18 mouse cellular contexts compared by ENCODE assay signal in genomic region chr14:54382641-54383040, GRCm38 (mm10). TPM values are rescaled to one million over a fixed set of nuclear protein-coding genes. Genes with fewer than 3 reads are reported as not detected.
DNase-seq lines count a peak whose midpoint lies in the region; ATAC-seq and TF ChIP-seq lines count a peak whose summit lies in the region.
"Had no signal": no experiment of that assay in that cellular context is flagged by ENCODE, and none has a peak within 500 bp of the region (broad histone marks: within the 10 kb centered on the region; RNA-seq: fewer than 3 reads in every experiment).

No protein-coding gene starts in this region.

- TF ChIP-seq POLR2A in bone marrow macrophage, adult 2 months (IDR thresholded peaks at IDR 0.05; ENCODE audit: borderline replicate concordance, low read depth, low read length), result no peak

- H3K36me3 ChIP-seq in kidney, embryonic 14.5 days (ENCODE audit: control insufficient read depth, insufficient read depth, low read length), result no peaks in the 10 kb centered on the region
- H3K36me3 ChIP-seq in midbrain, embryonic 11.5 days (ENCODE audit: control insufficient read depth, insufficient read depth, low read length), result no peaks in the 10 kb centered on the region
- no peaks in the 10 kb centered on the region for H3K36me3 ChIP-seq in midbrain, postnatal 0 days (ENCODE audit: insufficient read depth, low read length)
- H3K36me3 ChIP-seq: embryonic facial prominence, embryonic 10.5 days; limb, embryonic 12.5 days; lung, embryonic 15.5 days had no signal

- no peak for DNase-seq in kidney, postnatal 14 days
- peak; percentile 64 for DNase-seq in midbrain, embryonic 11.5 days (ENCODE audit: low spot score, missing footprints)
- DNase-seq in midbrain, postnatal 0 days (ENCODE audit: low spot score), result no peak
- DNase-seq in retina, postnatal 1 day, result peak; percentile 30
- DNase-seq in lung, postnatal 25 days (ENCODE audit: low spot score), result no peak
- DNase-seq in right cerebral cortex, postnatal 36 days (ENCODE audit: low spot score in 2 of 2), result no peak
- DNase-seq: adrenal gland, postnatal 25 days; cerebellum, adult 8-10 months; right cerebral cortex, postnatal 25 days; thymus, postnatal 14 days had no signal

- H3K9me3 ChIP-seq in kidney, embryonic 14.5 days (ENCODE audit: control insufficient read depth, low read length), result no peaks in the 10 kb centered on the region
- H3K9me3 ChIP-seq in midbrain, embryonic 11.5 days (ENCODE audit: control insufficient read depth, low read length), result no peaks in the 10 kb centered on the region
- no peaks in the 10 kb centered on the region for H3K9me3 ChIP-seq in midbrain, postnatal 0 days (ENCODE audit: low read length)
- H3K9me3 ChIP-seq: embryonic facial prominence, embryonic 10.5 days; limb, embryonic 12.5 days; lung, embryonic 15.5 days had no signal

- WGBS in kidney, embryonic 14.5 days, result 54% methylated on average over 9 of the region's 9 CpGs
- WGBS in midbrain, embryonic 11.5 days, result 68% methylated on average over 9 of the region's 9 CpGs
- 62% methylated on average over 9 of the region's 9 CpGs for WGBS in midbrain, postnatal 0 days

- peaks cover 39% of the 10 kb centered on the region for H3K4me1 ChIP-seq in kidney, embryonic 14.5 days (ENCODE audit: control insufficient read depth, insufficient read depth, low read length)
- no peaks in the 10 kb centered on the region; the same call in 1 of the 2 replicates for H3K4me1 ChIP-seq in midbrain, embryonic 11.5 days (ENCODE audit: control insufficient read depth, insufficient read depth, low read length)
- no peaks in the 10 kb centered on the region for H3K4me1 ChIP-seq in midbrain, postnatal 0 days (ENCODE audit: insufficient read depth, low read length)
- H3K4me1 ChIP-seq in bone marrow macrophage, adult 2 months (ENCODE audit: control insufficient read depth, insufficient read depth, low read length), result peaks cover 18% of the 10 kb centered on the region

- no peak overlapping the region for H3K9ac ChIP-seq in kidney, embryonic 14.5 days (ENCODE audit: low read depth, low read length)
- no peak overlapping the region for H3K9ac ChIP-seq in midbrain, embryonic 11.5 days (ENCODE audit: low read length)
- no peak overlapping the region for H3K9ac ChIP-seq in midbrain, postnatal 0 days (replicated peaks; ENCODE audit: low read length, poor library complexity, severe bottlenecking)
- H3K9ac ChIP-seq: limb, embryonic 12.5 days; lung, embryonic 15.5 days had no signal

- TF ChIP-seq CTCF in midbrain, postnatal 0 days (IDR thresholded peaks at IDR 0.05), result no peak
- TF ChIP-seq CTCF in bone marrow macrophage, adult 2 months (IDR thresholded peaks at IDR 0.05; ENCODE audit: low read depth, low read length), result no peak

- no peak overlapping the region for H3K4me2 ChIP-seq in kidney, embryonic 14.5 days (replicated peaks; ENCODE audit: low read depth, low read length)
- no peak overlapping the region for H3K4me2 ChIP-seq in midbrain, embryonic 11.5 days
- no peak overlapping the region for H3K4me2 ChIP-seq in midbrain, postnatal 0 days (ENCODE audit: low read depth, low read length, poor library complexity, severe bottlenecking)
- H3K4me2 ChIP-seq: heart, embryonic 11.5 days; limb, embryonic 12.5 days; lung, embryonic 15.5 days had no signal

- no peak for ATAC-seq in kidney, embryonic 14.5 days (ENCODE audit: low FRiP score, low TSS enrichment)
- ATAC-seq in midbrain, embryonic 11.5 days (ENCODE audit: low FRiP score), result no peak
- no peak for ATAC-seq in midbrain, postnatal 0 days (ENCODE audit: low FRiP score)

- no peak overlapping the region for H3K4me3 ChIP-seq in kidney, embryonic 14.5 days (ENCODE audit: low read length)
- H3K4me3 ChIP-seq in midbrain, embryonic 11.5 days (ENCODE audit: low read depth, low read length), result no peak overlapping the region
- H3K4me3 ChIP-seq in midbrain, postnatal 0 days (ENCODE audit: low read depth, low read length), result no peak overlapping the region
- H3K4me3 ChIP-seq in bone marrow macrophage, adult 2 months (ENCODE audit: insufficient read depth, low read length), result no peak overlapping the region
- H3K4me3 ChIP-seq: embryonic facial prominence, embryonic 10.5 days; limb, embryonic 12.5 days; lung, embryonic 15.5 days; myocyte had no signal

- H3K27ac ChIP-seq in kidney, embryonic 14.5 days (ENCODE audit: low read depth, low read length), result 0 out of 2 replicates have a peak overlapping the region, but pooled peaks have one; percentile 4
- H3K27ac ChIP-seq in midbrain, embryonic 11.5 days (ENCODE audit: low read depth, low read length), result no peak overlapping the region
- H3K27ac ChIP-seq in midbrain, postnatal 0 days (ENCODE audit: low read depth, low read length), result no peak overlapping the region
- peak overlapping the region; percentile 44; the same call in 1 of the 2 replicates for H3K27ac ChIP-seq in bone marrow macrophage, adult 2 months (ENCODE audit: insufficient read depth, low read depth, low read length)
- H3K27ac ChIP-seq: limb, embryonic 12.5 days; lung, embryonic 15.5 days had no signal

- no peaks in the 10 kb centered on the region for H3K27me3 ChIP-seq in kidney, embryonic 14.5 days (ENCODE audit: control insufficient read depth, insufficient read depth, low read length)
- no peaks in the 10 kb centered on the region for H3K27me3 ChIP-seq in midbrain, embryonic 11.5 days (ENCODE audit: control insufficient read depth, insufficient read depth, low read length)
- H3K27me3 ChIP-seq in midbrain, postnatal 0 days (ENCODE audit: insufficient read depth, low read length), result no peaks in the 10 kb centered on the region
- H3K27me3 ChIP-seq: limb, embryonic 12.5 days; lung, embryonic 15.5 days had no signal

RNA-seq across cellular contexts. Expression of gene Oxa1l, which starts 22.0 kb away (rescaled TPM):
- 63.1 and 69.7 TPM in 2 replicates for polyA plus RNA-seq in kidney, embryonic 14.5 days (2014; fragmentation: Nextera tagmentation; extraction: Ambion mirVana)
- polyA plus RNA-seq in midbrain, embryonic 11.5 days (2014; fragmentation: Nextera tagmentation; extraction: Ambion mirVana), result 44.2 and 45.9 TPM in 2 replicates
- 89.2 and 93.9 TPM in 2 replicates for total RNA-seq in midbrain, postnatal 0 days (2014; rRNA removed)
- 68.5 and 71.7 TPM in 2 replicates for polyA plus RNA-seq in midbrain, postnatal 0 days (2015; fragmentation: Nextera tagmentation; extraction: Ambion mirVana)
- 84.0 and 93.1 TPM in 2 replicates for polyA plus RNA-seq in bone marrow macrophage, adult 2 months (2012; ENCODE audit: insufficient read depth, insufficient read length, missing spikeins)

RNA-seq across cellular contexts. Expression of gene Slc7a7, which starts 34.9 kb away (rescaled TPM):
- 6.9 and 9.6 TPM in 2 replicates for polyA plus RNA-seq in kidney, embryonic 14.5 days (2014; fragmentation: Nextera tagmentation; extraction: Ambion mirVana)
- polyA plus RNA-seq in midbrain, embryonic 11.5 days (2014; fragmentation: Nextera tagmentation; extraction: Ambion mirVana), result 4.3 and 4.7 TPM in 2 replicates
- 3.9 and 7.7 TPM in 2 replicates for total RNA-seq in midbrain, postnatal 0 days (2014; rRNA removed)
- polyA plus RNA-seq in midbrain, postnatal 0 days (2015; fragmentation: Nextera tagmentation; extraction: Ambion mirVana), result 2.4 and 2.9 TPM in 2 replicates
- 30.9 and 32.7 TPM in 2 replicates for polyA plus RNA-seq in bone marrow macrophage, adult 2 months (2012; ENCODE audit: insufficient read depth, insufficient read length, missing spikeins)

RNA-seq across cellular contexts. Expression of gene Mrpl52, which starts 44.1 kb away (rescaled TPM):
- 269 and 360 TPM in 2 replicates for polyA plus RNA-seq in kidney, embryonic 14.5 days (2014; fragmentation: Nextera tagmentation; extraction: Ambion mirVana)
- polyA plus RNA-seq in midbrain, embryonic 11.5 days (2014; fragmentation: Nextera tagmentation; extraction: Ambion mirVana), result 238 and 253 TPM in 2 replicates
- 98.6 and 104 TPM in 2 replicates for total RNA-seq in midbrain, postnatal 0 days (2014; rRNA removed)
- 296 and 303 TPM in 2 replicates for polyA plus RNA-seq in midbrain, postnatal 0 days (2015; fragmentation: Nextera tagmentation; extraction: Ambion mirVana)
- 88.5 and 89.7 TPM in 2 replicates for polyA plus RNA-seq in bone marrow macrophage, adult 2 months (2012; ENCODE audit: insufficient read depth, insufficient read length, missing spikeins)

RNA-seq across cellular contexts. Expression of gene Mmp14, which starts 48.8 kb away (rescaled TPM):
- 101 and 167 TPM in 2 replicates for polyA plus RNA-seq in kidney, embryonic 14.5 days (2014; fragmentation: Nextera tagmentation; extraction: Ambion mirVana)
- polyA plus RNA-seq in midbrain, embryonic 11.5 days (2014; fragmentation: Nextera tagmentation; extraction: Ambion mirVana), result 57.4 and 57.5 TPM in 2 replicates
- 46.4 and 48.9 TPM in 2 replicates for total RNA-seq in midbrain, postnatal 0 days (2014; rRNA removed)
- 40.6 and 41.8 TPM in 2 replicates for polyA plus RNA-seq in midbrain, postnatal 0 days (2015; fragmentation: Nextera tagmentation; extraction: Ambion mirVana)
- 20.2 and 24.9 TPM in 2 replicates for polyA plus RNA-seq in bone marrow macrophage, adult 2 months (2012; ENCODE audit: insufficient read depth, insufficient read length, missing spikeins)
- total RNA-seq: granulocyte monocyte progenitor cell, adult 5-6 weeks had no signal

Comparison
In these comparisons a context has a peak if more than half of its experiments do, and no peak if none do; other contexts are left out.
1. DNase-seq: peak in midbrain, embryonic 11.5 days (single experiment) and retina, postnatal 1 day (single experiment); none in kidney, postnatal 14 days (single experiment), midbrain, postnatal 0 days (single experiment), lung, postnatal 25 days (single experiment) and right cerebral cortex, postnatal 36 days (0 of 2).
2. H3K27ac ChIP-seq: peak in kidney, embryonic 14.5 days (single experiment) and bone marrow macrophage, adult 2 months (single experiment); none in midbrain, embryonic 11.5 days (single experiment) and midbrain, postnatal 0 days (single experiment).